In the genomic region with DNA sequence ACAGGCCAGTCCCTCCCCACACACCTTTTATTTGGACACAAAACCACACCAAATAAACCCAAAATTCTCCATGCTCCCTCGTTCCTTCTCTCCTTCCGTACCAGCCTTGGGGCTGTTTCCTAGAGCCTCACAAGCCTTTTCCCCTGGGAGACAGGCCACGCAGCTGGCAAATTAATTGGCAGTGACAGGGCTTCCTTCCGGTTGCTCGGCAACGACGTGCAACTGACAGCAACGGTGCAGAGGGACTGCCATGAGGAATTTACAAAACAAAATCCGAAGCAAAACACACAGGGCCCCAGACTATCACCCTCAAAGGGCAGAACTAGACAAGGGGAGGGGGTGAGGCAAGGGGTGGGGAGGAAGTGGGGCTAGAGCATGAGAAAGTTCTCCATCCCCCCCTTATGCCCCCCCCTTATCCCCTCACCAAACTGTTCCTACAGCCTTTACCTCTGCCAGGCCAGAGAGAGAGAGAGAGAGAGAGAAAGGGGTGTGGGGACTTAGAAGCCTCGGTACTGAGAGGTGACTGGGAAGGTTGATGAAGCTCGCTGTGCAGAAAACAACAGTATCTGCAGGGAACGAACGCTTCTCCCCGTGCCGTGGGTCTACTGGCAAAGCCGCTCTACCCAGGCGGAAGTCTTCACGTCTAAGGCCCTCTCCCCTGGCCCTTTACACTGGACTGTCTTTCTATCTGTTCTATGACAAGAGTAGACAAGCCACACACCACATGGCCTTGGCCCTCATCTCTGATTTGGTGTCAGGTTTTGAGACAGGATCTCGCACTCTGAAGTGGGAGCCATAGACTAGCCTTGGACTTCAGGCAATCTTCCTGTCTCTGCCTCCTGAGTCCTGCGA, we compare ENCODE assay signal across 8 mouse cellular contexts.
DNase-seq lines count a peak whose midpoint lies in the region; ATAC-seq and TF ChIP-seq lines count a peak whose summit lies in the region.

No protein-coding gene starts in this region.

- no peaks in the 10 kb centered on the region; the same call in none of the 2 replicates for H3K27me3 ChIP-seq in hindbrain, embryonic 11.5 days (ENCODE audit: control insufficient read depth, insufficient read depth, low read length)
- peaks cover 20% of the 10 kb centered on the region for H3K27me3 ChIP-seq in midbrain, embryonic 12.5 days
- H3K27me3 ChIP-seq in thymus, adult 2 months (ENCODE audit: control insufficient read depth, insufficient read depth, low read length) = no peaks in the 10 kb centered on the region

- peak; percentile 87 for ATAC-seq in hindbrain, embryonic 11.5 days (ENCODE audit: low FRiP score)
- ATAC-seq in midbrain, embryonic 12.5 days (ENCODE audit: low FRiP score, low read depth) = peak; percentile 89
- ATAC-seq in monocyte, adult 5-6 weeks (replicated peaks; ENCODE audit: insufficient number of reproducible peaks, low FRiP score, low TSS enrichment, poor library complexity, severe bottlenecking) = no peak

- H3K4me2 ChIP-seq in hindbrain, embryonic 11.5 days (replicated peaks; ENCODE audit: low read depth, low read length) = peak overlapping the region; percentile 14; the same call in 1 of the 2 replicates
- H3K4me2 ChIP-seq in midbrain, embryonic 12.5 days (replicated peaks) = peak overlapping the region; percentile 38

- peaks cover 14% of the 10 kb centered on the region for H3K4me1 ChIP-seq in hindbrain, embryonic 11.5 days (replicated peaks; ENCODE audit: control insufficient read depth, insufficient read depth, low read length)
- H3K4me1 ChIP-seq in midbrain, embryonic 12.5 days = peaks cover 39% of the 10 kb centered on the region
- no peaks in the 10 kb centered on the region for H3K4me1 ChIP-seq in thymus, adult 2 months (replicated peaks; ENCODE audit: control insufficient read depth, insufficient read depth, low read length)

- TF ChIP-seq POLR2A in thymus, adult 2 months (IDR thresholded peaks at IDR 0.05; ENCODE audit: control insufficient read depth, extremely low read depth, insufficient read depth, low read length, poor library complexity) = no peak

- no peak overlapping the region for H3K4me3 ChIP-seq in hindbrain, embryonic 11.5 days (ENCODE audit: low read depth, low read length)
- H3K4me3 ChIP-seq in midbrain, embryonic 12.5 days = no peak overlapping the region
- H3K4me3 ChIP-seq in thymus, adult 2 months (ENCODE audit: control insufficient read depth, insufficient read depth, low read length) = no peak overlapping the region

- TF ChIP-seq CTCF in thymus, adult 2 months (IDR thresholded peaks at IDR 0.05; ENCODE audit: borderline replicate concordance, control insufficient read depth, extremely low read depth, insufficient read depth, low read length, poor library complexity) = no peak

- DNase-seq in heart, adult 11 months = peak; percentile 92
- DNase-seq in heart, postnatal 36 days = no peak
- DNase-seq in embryo, embryonic 9.5 days (ENCODE audit: extremely low spot score) = peak; percentile 71
- DNase-seq in hindbrain, embryonic 11.5 days (ENCODE audit: low spot score) = peak; percentile 90
- DNase-seq in layer of hippocampus, adult 9-11 months = peak; percentile 81
- no peak for DNase-seq in thymus, adult 2 months

- no peak overlapping the region for H3K9ac ChIP-seq in hindbrain, embryonic 11.5 days (ENCODE audit: low read depth, low read length)
- no peak overlapping the region for H3K9ac ChIP-seq in midbrain, embryonic 12.5 days (replicated peaks)

- H3K9me3 ChIP-seq in hindbrain, embryonic 11.5 days (ENCODE audit: control insufficient read depth, low read length) = no peaks in the 10 kb centered on the region
- no peaks in the 10 kb centered on the region for H3K9me3 ChIP-seq in midbrain, embryonic 12.5 days

- H3K36me3 ChIP-seq in hindbrain, embryonic 11.5 days (ENCODE audit: control insufficient read depth, insufficient read depth, low read length) = no peaks in the 10 kb centered on the region
- H3K36me3 ChIP-seq in midbrain, embryonic 12.5 days = no peaks in the 10 kb centered on the region
- no peaks in the 10 kb centered on the region for H3K36me3 ChIP-seq in thymus, adult 2 months (ENCODE audit: control insufficient read depth, insufficient read depth, low read length)

- 27% methylated on average over 20 of the region's 20 CpGs for WGBS in hindbrain, embryonic 11.5 days
- WGBS in midbrain, embryonic 12.5 days = 24% methylated on average over 20 of the region's 20 CpGs
- 69% methylated on average over 20 of the region's 20 CpGs for WGBS in thymus, adult 2 months

- H3K27ac ChIP-seq in hindbrain, embryonic 11.5 days (ENCODE audit: low read depth, low read length) = peak overlapping the region; percentile 67
- H3K27ac ChIP-seq in midbrain, embryonic 12.5 days (replicated peaks) = peak overlapping the region; percentile 78
- no peak overlapping the region for H3K27ac ChIP-seq in thymus, adult 2 months (ENCODE audit: control insufficient read depth, insufficient read depth, low read length)

- intact Hi-C loops in heart, postnatal 36 days (cut with DNase I) = no loop called here

Comparison
In these comparisons a context has a peak if more than half of its experiments do, and no peak if none do; other contexts are left out.
1. DNase-seq: peak in heart, adult 11 months (single experiment), embryo, embryonic 9.5 days (single experiment), hindbrain, embryonic 11.5 days (single experiment) and layer of hippocampus, adult 9-11 months (single experiment); none in heart, postnatal 36 days (0 of 2) and thymus, adult 2 months (single experiment).